Mouse (Mus musculus): ENCODE measurements around the gene Mrpl42.

Gene Mrpl42

GRCm38 (mm10) chr10:95514656-95515292 lies 13.0 kb upstream of the Mrpl42 start, which contains the start of gene Ube2n:
Gene Ube2n, plus strand, starts transcription at chr10:95515145.
- DNase-seq: peak; percentile 100

- DNase-seq: no peak
Observed at GRCm38 (mm10) chr10:95513768-95514556, 12.2 kb upstream of the Mrpl42 start.

- DNase-seq: no peak
Observed at GRCm38 (mm10) chr10:95512635-95513034, 10.9 kb upstream of the Mrpl42 start.

GRCm38 (mm10) chr10:95509263-95509662 lies 7.5 kb upstream of the Mrpl42 start:
- DNase-seq: no peak

- DNase-seq: no peak
Observed at GRCm38 (mm10) chr10:95508793-95509192, 7.1 kb upstream of the Mrpl42 start.

- no peak for DNase-seq
Observed at GRCm38 (mm10) chr10:95508126-95508525, 6.4 kb upstream of the Mrpl42 start.

- DNase-seq: no peak
Observed at GRCm38 (mm10) chr10:95504341-95504740, 2.6 kb upstream of the Mrpl42 start.

GRCm38 (mm10) chr10:95503443-95504235 lies 1.9 kb upstream of the Mrpl42 start:
- no peak for DNase-seq

GRCm38 (mm10) chr10:95501033-95501432 lies 707 bp downstream of the Mrpl42 start:
- no peak for DNase-seq

- DNase-seq: no peak
Observed at GRCm38 (mm10) chr10:95494268-95494667, 7.5 kb downstream of the Mrpl42 start.

- no peak for DNase-seq
Observed at GRCm38 (mm10) chr10:95489653-95490052, 12.1 kb downstream of the Mrpl42 start.

GRCm38 (mm10) chr10:95477516-95477915 lies 24.2 kb downstream of the Mrpl42 start:
- DNase-seq: no peak

- DNase-seq: peak; percentile 75
Observed at GRCm38 (mm10) chr10:95475923-95476322, 25.8 kb downstream of the Mrpl42 start.

- DNase-seq: no peak
Observed at GRCm38 (mm10) chr10:95471889-95472547, 29.7 kb downstream of the Mrpl42 start.

- DNase-seq: no peak
Observed at GRCm38 (mm10) chr10:95471186-95471585, 30.6 kb downstream of the Mrpl42 start.

GRCm38 (mm10) chr10:95468894-95469293 lies 32.8 kb downstream of the Mrpl42 start:
- DNase-seq: no peak

- DNase-seq: no peak
Observed at GRCm38 (mm10) chr10:95465485-95465896, 36.2 kb downstream of the Mrpl42 start.

- no peak for DNase-seq
Observed at GRCm38 (mm10) chr10:95464527-95464926, 37.2 kb downstream of the Mrpl42 start.

- DNase-seq: no peak
Observed at GRCm38 (mm10) chr10:95462231-95462630, 39.5 kb downstream of the Mrpl42 start.

GRCm38 (mm10) chr10:95461053-95461553 lies 40.6 kb downstream of the Mrpl42 start:
- no peak for DNase-seq

GRCm38 (mm10) chr10:95458050-95458806 lies 43.5 kb downstream of the Mrpl42 start:
- DNase-seq: no peak

Measured in right cerebral cortex, postnatal 25 days (tissue).